Mouse (Mus musculus): Measurements from ENCODE around the gene Rfx3. TPM values are rescaled to one million over a fixed set of nuclear protein-coding genes. Genes with fewer than 3 reads are reported as not detected.

Rfx3 gene
- polyA plus RNA-seq, 1 experiment from 2014 or later = 28.7 TPM

DNA sequence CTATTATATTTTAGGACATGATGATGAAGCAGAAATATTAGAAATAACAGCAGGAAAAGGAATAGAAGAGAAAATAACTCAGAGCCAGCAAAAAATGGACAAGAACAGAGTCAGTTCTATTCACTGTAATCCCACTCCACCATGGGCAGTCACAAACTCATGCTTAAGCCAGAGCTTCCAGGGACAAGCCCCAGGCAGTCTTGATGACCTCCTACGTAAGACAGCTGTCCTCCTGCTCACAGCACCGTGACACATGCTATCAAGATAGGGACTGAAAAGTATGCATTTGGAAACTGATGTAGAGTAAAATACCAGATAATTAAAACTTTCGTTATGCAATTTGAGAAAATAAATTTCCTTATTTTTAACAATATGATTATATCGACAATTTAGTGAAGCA lies 172.9 kb downstream of the Rfx3 start:
- H3K9me3 ChIP-seq (ENCODE audit: control insufficient read depth, low read length) = no peaks in the 10 kb centered on the region
- H3K4me3 ChIP-seq (ENCODE audit: low read depth, low read length) = no peak overlapping the region
- WGBS = 76% methylated on average over 4 of the region's 4 CpGs
- no peaks in the 10 kb centered on the region for H3K27me3 ChIP-seq (ENCODE audit: control insufficient read depth, insufficient read depth, low read length)
- DNase-seq (ENCODE audit: low spot score) (no peak), ATAC-seq (ENCODE audit: insufficient read depth, low FRiP score, low TSS enrichment) (no peak)
- no peak overlapping the region for H3K27ac ChIP-seq (ENCODE audit: low read depth, low read length)
- no peaks in the 10 kb centered on the region for H3K4me1 ChIP-seq (ENCODE audit: control insufficient read depth, insufficient read depth, low read length)
- H3K36me3 ChIP-seq (ENCODE audit: control insufficient read depth, insufficient read depth, low read length) = no peaks in the 10 kb centered on the region
- no peak overlapping the region for H3K9ac ChIP-seq (ENCODE audit: low read length)
- no peak overlapping the region for H3K4me2 ChIP-seq (ENCODE audit: low read depth)

DNA sequence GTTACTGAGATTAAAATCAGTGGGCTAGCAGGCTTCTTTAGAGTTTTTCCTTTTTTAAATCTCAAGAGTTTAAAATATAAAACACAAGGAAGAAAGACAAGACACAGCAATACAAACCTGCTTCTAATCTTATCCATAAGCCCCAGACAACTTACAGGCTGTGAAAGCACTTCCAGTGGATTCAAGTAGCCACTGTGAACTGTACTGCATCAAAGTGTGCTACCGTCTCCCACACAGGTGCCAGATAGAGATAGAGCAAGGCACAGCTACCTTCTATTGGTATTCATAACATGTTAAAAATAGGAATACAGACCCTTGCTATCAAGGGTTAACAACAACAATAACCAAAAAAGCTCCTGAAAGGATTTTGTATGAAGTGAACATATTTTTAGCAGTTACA lies 178.5 kb downstream of the Rfx3 start:
- no peaks in the 10 kb centered on the region for H3K4me1 ChIP-seq (ENCODE audit: control insufficient read depth, insufficient read depth, low read length)
- H3K27ac ChIP-seq (ENCODE audit: low read depth, low read length) = no peak overlapping the region
- H3K27me3 ChIP-seq (ENCODE audit: control insufficient read depth, insufficient read depth, low read length) = no peaks in the 10 kb centered on the region
- H3K4me3 ChIP-seq (ENCODE audit: low read depth, low read length) = no peak overlapping the region
- no peaks in the 10 kb centered on the region for H3K36me3 ChIP-seq (ENCODE audit: control insufficient read depth, insufficient read depth, low read length)
- DNase-seq (ENCODE audit: low spot score) (no peak), ATAC-seq (ENCODE audit: insufficient read depth, low FRiP score, low TSS enrichment) (no peak)
- 77% methylated on average over 1 of the region's 1 CpGs for WGBS
- H3K9ac ChIP-seq (ENCODE audit: low read length) = no peak overlapping the region
- H3K9me3 ChIP-seq (ENCODE audit: control insufficient read depth, low read length) = no peaks in the 10 kb centered on the region
- no peak overlapping the region for H3K4me2 ChIP-seq (ENCODE audit: low read depth)

DNA sequence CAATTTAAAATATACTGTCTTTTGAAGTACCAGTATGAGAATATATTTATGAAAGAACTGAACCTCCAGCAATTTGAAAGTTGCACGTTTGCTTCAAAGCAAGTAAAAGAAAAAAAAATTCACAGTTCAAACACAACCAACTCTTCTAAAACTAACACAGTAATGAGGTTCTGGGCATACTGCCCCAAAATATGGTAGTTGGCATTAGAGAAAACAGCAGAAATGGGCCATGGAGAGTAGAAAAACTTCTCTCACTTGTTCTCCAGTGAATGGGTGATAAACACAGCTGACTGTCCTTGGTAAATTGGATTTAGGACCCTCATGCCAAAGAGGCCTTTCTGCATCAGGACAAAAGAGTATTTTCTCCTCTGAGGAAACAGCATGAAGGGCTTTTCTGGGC lies 182.7 kb downstream of the Rfx3 start:
- H3K4me1 ChIP-seq (ENCODE audit: control insufficient read depth, insufficient read depth, low read length) = no peaks in the 10 kb centered on the region
- ATAC-seq (ENCODE audit: insufficient read depth, low FRiP score, low TSS enrichment) (no peak), DNase-seq (ENCODE audit: low spot score) (no peak)
- no peak overlapping the region for H3K4me3 ChIP-seq (ENCODE audit: low read depth, low read length)
- no peaks in the 10 kb centered on the region for H3K36me3 ChIP-seq (ENCODE audit: control insufficient read depth, insufficient read depth, low read length)
- H3K27ac ChIP-seq (ENCODE audit: low read depth, low read length) = no peak overlapping the region
- no peak overlapping the region for H3K4me2 ChIP-seq (ENCODE audit: low read depth)
- H3K9me3 ChIP-seq (ENCODE audit: control insufficient read depth, low read length) = no peaks in the 10 kb centered on the region
- no peaks in the 10 kb centered on the region for H3K27me3 ChIP-seq (ENCODE audit: control insufficient read depth, insufficient read depth, low read length)
- WGBS = 83% methylated on average over 1 of the region's 1 CpGs
- no peak overlapping the region for H3K9ac ChIP-seq (ENCODE audit: low read length)

DNA sequence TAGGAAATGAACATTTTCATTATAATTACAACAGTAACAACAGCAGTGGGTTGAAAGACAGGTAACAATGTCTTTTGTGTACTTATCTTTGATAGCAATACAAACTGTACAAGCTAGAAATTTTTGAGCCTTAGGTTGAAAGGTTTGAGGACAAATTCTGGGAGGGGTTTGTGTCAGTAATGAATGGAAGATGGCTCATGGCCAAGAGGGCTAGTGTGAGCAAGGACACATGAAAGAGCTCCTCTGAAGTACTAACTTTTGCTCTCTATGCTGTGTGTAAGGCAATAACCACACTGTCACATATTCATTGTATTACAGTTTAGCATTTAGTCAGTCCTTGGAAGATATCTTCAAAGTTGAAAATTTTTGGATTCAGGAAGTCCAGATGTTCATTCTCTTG lies 193.3 kb downstream of the Rfx3 start:
- H3K36me3 ChIP-seq (ENCODE audit: control insufficient read depth, insufficient read depth, low read length) = peaks cover 1% of the 10 kb centered on the region; the same call in 1 of the 2 replicates

DNA sequence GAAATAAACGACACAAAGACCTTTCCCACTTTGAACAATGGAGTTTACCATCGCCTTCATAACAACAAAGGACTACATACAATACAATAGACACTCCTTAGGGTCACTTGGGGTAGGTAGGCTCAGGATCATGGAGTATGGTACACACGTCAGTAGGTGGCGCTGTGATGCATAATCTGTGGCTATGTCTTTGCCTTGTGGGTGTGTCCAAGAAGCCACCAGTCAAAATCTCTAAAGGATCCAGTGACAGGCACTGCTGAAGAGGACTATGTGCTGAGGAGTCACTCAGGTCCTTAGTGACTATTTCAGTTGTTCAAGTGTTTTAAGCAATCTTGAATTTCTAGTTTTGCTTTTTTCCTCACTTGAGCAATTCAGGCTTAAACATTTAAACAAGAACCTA lies 230.9 kb downstream of the Rfx3 start:
- Histone ChIP-seq H3K4me2 (ENCODE audit: low read depth) (no peak overlapping the region), H3K4me1 (ENCODE audit: control insufficient read depth, insufficient read depth, low read length) (no peaks in the 10 kb centered on the region), H3K27ac (ENCODE audit: low read depth, low read length) (no peak overlapping the region), H3K36me3 (ENCODE audit: control insufficient read depth, insufficient read depth, low read length) (no peaks in the 10 kb centered on the region), H3K4me3 (ENCODE audit: low read depth, low read length) (no peak overlapping the region), H3K9me3 (ENCODE audit: control insufficient read depth, low read length) (no peaks in the 10 kb centered on the region), H3K27me3 (ENCODE audit: control insufficient read depth, insufficient read depth, low read length) (no peaks in the 10 kb centered on the region), H3K9ac (ENCODE audit: low read length) (no peak overlapping the region)
- DNase-seq (ENCODE audit: low spot score) (peak; percentile 14), ATAC-seq (ENCODE audit: insufficient read depth, low FRiP score, low TSS enrichment) (no peak)
- 64% methylated on average over 4 of the region's 4 CpGs for WGBS

More for the DNA sequence above, 193.3 kb downstream of the Rfx3 start:
- Histone ChIP-seq H3K27me3 (ENCODE audit: control insufficient read depth, insufficient read depth, low read length) (no peaks in the 10 kb centered on the region), H3K4me2 (ENCODE audit: low read depth) (no peak overlapping the region), H3K9me3 (ENCODE audit: control insufficient read depth, low read length) (no peaks in the 10 kb centered on the region), H3K27ac (ENCODE audit: low read depth, low read length) (no peak overlapping the region), H3K4me1 (ENCODE audit: control insufficient read depth, insufficient read depth, low read length) (no peaks in the 10 kb centered on the region), H3K4me3 (ENCODE audit: low read depth, low read length) (no peak overlapping the region), H3K9ac (ENCODE audit: low read length) (no peak overlapping the region)
- no peak for DNase-seq (ENCODE audit: low spot score)
- no peak for ATAC-seq (ENCODE audit: insufficient read depth, low FRiP score, low TSS enrichment)

DNA sequence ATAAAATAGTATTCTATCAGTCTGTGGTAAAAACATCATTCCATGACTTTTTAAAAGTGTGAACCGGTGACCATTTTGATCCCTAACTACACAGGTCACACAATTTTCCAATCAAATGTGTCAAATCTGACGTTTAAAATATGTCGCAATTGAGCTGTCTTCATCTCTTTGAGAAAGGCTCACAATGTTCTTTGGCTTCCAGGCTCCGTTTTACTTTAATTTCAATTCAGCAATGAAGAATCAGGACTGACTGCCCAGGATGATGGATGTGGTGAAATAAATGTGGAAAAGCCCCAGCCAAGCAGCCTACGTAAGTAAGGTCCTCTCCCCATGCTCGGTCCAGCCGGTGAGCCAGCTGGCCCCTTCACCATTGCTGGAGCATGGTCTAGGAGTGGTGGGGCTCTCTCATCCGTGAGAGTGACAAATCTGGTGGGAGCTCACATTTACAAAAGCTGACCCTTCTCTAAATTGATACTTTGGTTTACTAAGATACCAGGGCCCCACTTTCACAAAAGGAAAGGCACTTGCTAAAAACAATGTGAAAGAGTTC lies 240.2 kb downstream of the Rfx3 start:
- 82% methylated on average over 8 of the region's 8 CpGs for whole genome bisulfite sequencing
- H3K27me3 ChIP-seq (ENCODE audit: control insufficient read depth, insufficient read depth, low read length) = no peaks in the 10 kb centered on the region
- DNase-seq (ENCODE audit: low spot score) = no peak
- no peak overlapping the region for H3K27ac ChIP-seq (ENCODE audit: low read depth, low read length)
- no peak overlapping the region for H3K9ac ChIP-seq (ENCODE audit: low read length)
- H3K4me1 ChIP-seq (ENCODE audit: control insufficient read depth, insufficient read depth, low read length) = no peaks in the 10 kb centered on the region
- H3K9me3 ChIP-seq (ENCODE audit: control insufficient read depth, low read length) = no peaks in the 10 kb centered on the region
- no peak for ATAC-seq (ENCODE audit: insufficient read depth, low FRiP score, low TSS enrichment)
- H3K4me2 ChIP-seq (ENCODE audit: low read depth) = no peak overlapping the region
- no peaks in the 10 kb centered on the region; the same call in 1 of the 2 replicates for H3K36me3 ChIP-seq (ENCODE audit: control insufficient read depth, insufficient read depth, low read length)
- no peak overlapping the region for H3K4me3 ChIP-seq (ENCODE audit: low read depth, low read length)

DNA sequence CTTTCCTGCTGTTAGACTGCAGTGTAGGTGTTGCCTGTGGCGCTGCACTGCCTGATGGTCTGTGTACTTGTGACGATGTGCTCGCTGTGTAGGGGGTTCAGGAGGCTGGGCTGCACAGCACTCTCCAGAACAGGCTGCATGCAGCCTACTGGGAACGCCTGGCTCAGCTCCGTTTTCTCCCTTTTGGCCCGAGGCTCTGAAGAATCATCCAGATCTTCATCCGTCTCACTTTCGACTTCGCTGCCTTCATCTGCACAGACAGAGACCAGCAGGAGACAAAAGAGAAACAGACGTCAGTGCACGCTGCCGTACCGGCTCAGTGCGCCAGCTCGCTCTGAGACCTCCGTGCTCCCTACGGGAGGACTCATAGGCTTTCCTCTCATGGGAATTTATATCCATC lies 242.5 kb downstream of the Rfx3 start:
- DNase-seq (ENCODE audit: low spot score) (peak; percentile 29), ATAC-seq (ENCODE audit: insufficient read depth, low FRiP score, low TSS enrichment) (no peak)
- no peak overlapping the region for H3K27ac ChIP-seq (ENCODE audit: low read depth, low read length)
- H3K4me2 ChIP-seq (ENCODE audit: low read depth) = no peak overlapping the region
- no peaks in the 10 kb centered on the region; the same call in 1 of the 2 replicates for H3K36me3 ChIP-seq (ENCODE audit: control insufficient read depth, insufficient read depth, low read length)
- no peaks in the 10 kb centered on the region for H3K9me3 ChIP-seq (ENCODE audit: control insufficient read depth, low read length)
- 89% methylated on average over 17 of the region's 17 CpGs for WGBS
- H3K4me1 ChIP-seq (ENCODE audit: control insufficient read depth, insufficient read depth, low read length) = no peaks in the 10 kb centered on the region
- no peaks in the 10 kb centered on the region for H3K27me3 ChIP-seq (ENCODE audit: control insufficient read depth, insufficient read depth, low read length)
- no peak overlapping the region for H3K9ac ChIP-seq (ENCODE audit: low read length)
- H3K4me3 ChIP-seq (ENCODE audit: low read depth, low read length) = no peak overlapping the region

DNA sequence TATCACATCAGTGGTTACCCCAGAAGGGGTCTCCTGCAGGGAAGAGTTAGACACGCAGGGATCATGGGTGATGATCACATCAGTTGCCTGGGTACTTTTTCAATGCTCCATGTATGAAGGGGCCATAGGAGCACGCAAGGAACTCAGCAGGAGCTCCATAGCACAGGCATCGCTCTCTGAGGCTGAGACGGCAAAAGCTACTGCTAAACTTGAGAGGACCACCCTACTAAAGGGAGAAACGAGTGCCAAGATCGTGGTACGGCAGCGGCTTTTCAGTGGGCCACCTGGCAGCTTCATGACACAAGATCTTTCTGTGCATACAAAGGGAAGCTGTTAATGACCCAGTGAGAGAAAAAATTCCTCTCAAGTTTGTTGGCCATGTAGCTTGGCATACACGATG lies 250.7 kb downstream of the Rfx3 start:
- no peak for ATAC-seq (ENCODE audit: insufficient read depth, low FRiP score, low TSS enrichment)
- H3K9ac ChIP-seq (ENCODE audit: low read length) = no peak overlapping the region
- no peak overlapping the region for H3K4me2 ChIP-seq (ENCODE audit: low read depth)
- H3K27me3 ChIP-seq (ENCODE audit: control insufficient read depth, insufficient read depth, low read length) = no peaks in the 10 kb centered on the region
- H3K27ac ChIP-seq (ENCODE audit: low read depth, low read length) = no peak overlapping the region
- H3K4me3 ChIP-seq (ENCODE audit: low read depth, low read length) = no peak overlapping the region
- no peaks in the 10 kb centered on the region for H3K36me3 ChIP-seq (ENCODE audit: control insufficient read depth, insufficient read depth, low read length)
- WGBS = 94% methylated on average over 9 of the region's 9 CpGs
- H3K4me1 ChIP-seq (ENCODE audit: control insufficient read depth, insufficient read depth, low read length) = no peaks in the 10 kb centered on the region
- H3K9me3 ChIP-seq (ENCODE audit: control insufficient read depth, low read length) = no peaks in the 10 kb centered on the region
- no peak for DNase-seq (ENCODE audit: low spot score)

DNA sequence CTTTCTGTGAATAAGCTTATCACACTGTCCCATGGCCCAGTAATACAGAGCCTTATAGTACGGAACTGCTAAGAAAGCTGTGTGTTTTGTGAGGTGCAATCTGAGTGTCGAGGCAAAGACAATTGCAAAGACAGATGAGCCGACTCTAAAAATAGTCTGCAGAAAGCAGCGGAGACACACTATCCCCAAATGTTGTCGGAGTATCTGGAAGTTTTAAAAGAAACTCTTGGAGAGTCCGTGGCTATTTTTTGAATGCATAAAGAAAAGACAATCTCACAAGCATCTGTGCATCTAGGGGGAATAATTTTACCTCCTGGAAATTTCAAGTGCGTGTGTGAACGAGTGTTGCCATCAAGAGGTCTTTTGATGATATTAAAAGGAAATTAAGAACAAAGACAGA lies 251.6 kb downstream of the Rfx3 start:
- no peak overlapping the region for H3K4me2 ChIP-seq (ENCODE audit: low read depth)
- no peak for DNase-seq (ENCODE audit: low spot score)
- H3K9me3 ChIP-seq (ENCODE audit: control insufficient read depth, low read length) = no peaks in the 10 kb centered on the region
- H3K36me3 ChIP-seq (ENCODE audit: control insufficient read depth, insufficient read depth, low read length) = no peaks in the 10 kb centered on the region
- no peak for ATAC-seq (ENCODE audit: insufficient read depth, low FRiP score, low TSS enrichment)
- H3K4me1 ChIP-seq (ENCODE audit: control insufficient read depth, insufficient read depth, low read length) = no peaks in the 10 kb centered on the region
- H3K27me3 ChIP-seq (ENCODE audit: control insufficient read depth, insufficient read depth, low read length) = no peaks in the 10 kb centered on the region
- no peak overlapping the region for H3K4me3 ChIP-seq (ENCODE audit: low read depth, low read length)
- 84% methylated on average over 8 of the region's 8 CpGs for WGBS
- H3K27ac ChIP-seq (ENCODE audit: low read depth, low read length) = no peak overlapping the region
- H3K9ac ChIP-seq (ENCODE audit: low read length) = no peak overlapping the region
